Mouse (Mus musculus) forebrain, embryonic 13.5 days (tissue): ENCODE results near the gene Sec14l3. TPM values are rescaled to one million over a fixed set of nuclear protein-coding genes. Genes with fewer than 3 reads are reported as not detected.

ENCODE experiments used
- ATAC-seq: fragments of 200-750 bp; cut with Nextera tagmentation; 2 replicates; pipeline ENCODE4 v1.8.0; 2017
- H3K27ac ChIP-seq: fragments of 300-500 bp; sonication (generic); 2 replicates; pipeline ENCODE4 v1.5.1; 2015; ENCODE audit warnings: inconsistent platforms, mild to moderate bottlenecking, moderate library complexity
- H3K27me3 ChIP-seq: fragments of 300-500 bp; sonication (generic); 2 replicates; pipeline ENCODE4 v1.6.1; 2015; ENCODE audit warnings: mild to moderate bottlenecking, inconsistent platforms
- H3K36me3 ChIP-seq: fragments of 300-500 bp; sonication (generic); 2 replicates; pipeline ENCODE4 v1.6.1; 2015; ENCODE audit warnings: mild to moderate bottlenecking, inconsistent platforms; ENCODE audit not compliant: poor library complexity, severe bottlenecking
- H3K4me1 ChIP-seq: fragments of 300-500 bp; sonication (generic); 2 replicates; pipeline ENCODE4 v1.6.1; 2015; ENCODE audit warnings: inconsistent platforms
- H3K4me2 ChIP-seq: fragments of 300-500 bp; sonication (generic); 2 replicates; pipeline ENCODE4 v1.6.1; 2015; ENCODE audit warnings: inconsistent platforms, mild to moderate bottlenecking, moderate library complexity
- H3K4me3 ChIP-seq: fragments of 300-500 bp; sonication (generic); 2 replicates; pipeline ENCODE4 v1.5.1; 2015; ENCODE audit warnings: mild to moderate bottlenecking, inconsistent platforms
- H3K9ac ChIP-seq: fragments of 300-500 bp; sonication (generic); 2 replicates; pipeline ENCODE4 v1.6.1; 2015; ENCODE audit warnings: mild to moderate bottlenecking, inconsistent platforms
- H3K9me3 ChIP-seq: fragments of 300-500 bp; sonication (generic); replicated peaks from 2 replicates; pipeline ENCODE4 v1.6.1; 2016; ENCODE audit warnings: inconsistent platforms
- WGBS: fragments of 180-500 bp; shearing (Covaris S2); methylation state at CpG from one replicate; pipeline ENCODE4 v1.1.7; 2015; 5-methylcytosine and 5-hydroxymethylcytosine counted together
- polyA plus RNA-seq: library from polyadenylated mRNA; unstranded; fragments of >200 nt; fragmentation: Nextera tagmentation; extraction: Ambion mirVana; gene quantifications from 2 replicates; pipeline ENCODE4 v1.2.1, GENCODE M21; 2015

The Sec14l3 gene
- polyA plus RNA-seq, 1 experiment from 2014 or later: 0.22 TPM

DNA sequence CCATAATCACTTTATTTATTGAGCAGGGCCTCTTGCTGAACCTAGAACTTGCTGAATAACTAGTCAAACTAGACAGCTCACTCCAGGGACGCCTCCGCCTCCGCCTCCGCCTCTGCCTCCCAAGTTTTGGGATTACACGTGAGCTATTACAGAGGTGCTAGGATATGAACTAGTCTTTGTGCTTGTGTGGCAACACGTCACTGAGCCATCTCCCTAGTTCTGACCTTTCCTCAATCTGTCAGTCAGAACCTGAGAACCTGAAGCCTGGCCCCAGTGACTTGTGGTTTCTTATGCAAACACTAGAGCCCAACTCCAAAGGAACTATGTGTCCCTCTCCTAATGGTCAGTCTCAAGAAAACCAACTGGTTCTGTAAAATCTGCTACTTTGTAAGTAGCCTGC, 28.7 kb upstream of the Sec14l3 start:
- Histone ChIP-seq H3K9me3 (no peaks in the 10 kb centered on the region), H3K9ac (no peak overlapping the region), H3K27me3 (no peaks in the 10 kb centered on the region), H3K4me3 (no peak overlapping the region), H3K27ac (no peak overlapping the region), H3K4me1 (no peaks in the 10 kb centered on the region), H3K36me3 (no peaks in the 10 kb centered on the region), H3K4me2 (no peak overlapping the region)
- 91% methylated on average over 6 of the region's 6 CpGs for WGBS
- no peak for ATAC-seq

DNA sequence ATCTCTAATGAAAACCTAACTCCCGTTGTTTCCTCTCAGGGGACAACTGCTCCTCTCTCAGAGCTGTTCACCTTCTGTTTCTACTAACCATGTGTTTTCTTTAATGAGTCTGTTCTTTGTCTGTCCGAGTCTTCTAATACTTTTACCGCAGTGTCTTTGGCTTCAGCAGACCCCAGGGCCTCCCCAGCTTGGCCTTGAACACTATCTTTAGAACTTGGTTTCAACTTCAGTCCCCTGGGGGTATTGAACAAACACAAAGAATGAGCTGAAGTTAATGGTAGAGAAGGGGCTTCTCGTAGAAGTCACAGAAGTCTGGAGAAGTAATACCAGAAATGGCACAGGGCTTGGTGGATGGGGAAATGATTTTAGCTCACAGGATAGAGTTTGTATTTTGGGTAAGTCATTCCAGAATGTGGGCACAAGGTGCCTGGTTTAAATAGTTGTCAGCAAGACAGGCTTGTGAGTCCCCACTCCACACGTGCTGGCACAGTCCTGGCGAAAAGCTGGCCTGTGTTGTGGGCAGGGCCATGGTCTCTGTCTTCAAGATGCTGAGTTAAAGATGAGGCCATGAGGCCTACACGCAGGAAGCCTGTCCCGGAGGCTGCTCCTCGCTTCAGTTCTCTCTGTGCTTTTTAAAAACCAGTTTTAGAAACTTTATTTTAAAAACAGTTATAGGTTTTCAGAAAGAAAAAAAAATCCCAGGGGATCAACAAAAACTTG, 28.1 kb upstream of the Sec14l3 start:
- H3K36me3 ChIP-seq: no peaks in the 10 kb centered on the region
- H3K9ac ChIP-seq: no peak overlapping the region
- H3K9me3 ChIP-seq: no peaks in the 10 kb centered on the region
- no peak overlapping the region for H3K4me3 ChIP-seq
- H3K27ac ChIP-seq: no peak overlapping the region
- WGBS: 75% methylated on average over 9 of the region's 9 CpGs
- no peaks in the 10 kb centered on the region for H3K27me3 ChIP-seq
- no peak overlapping the region for H3K4me2 ChIP-seq
- H3K4me1 ChIP-seq: no peaks in the 10 kb centered on the region
- no peak for ATAC-seq

DNA sequence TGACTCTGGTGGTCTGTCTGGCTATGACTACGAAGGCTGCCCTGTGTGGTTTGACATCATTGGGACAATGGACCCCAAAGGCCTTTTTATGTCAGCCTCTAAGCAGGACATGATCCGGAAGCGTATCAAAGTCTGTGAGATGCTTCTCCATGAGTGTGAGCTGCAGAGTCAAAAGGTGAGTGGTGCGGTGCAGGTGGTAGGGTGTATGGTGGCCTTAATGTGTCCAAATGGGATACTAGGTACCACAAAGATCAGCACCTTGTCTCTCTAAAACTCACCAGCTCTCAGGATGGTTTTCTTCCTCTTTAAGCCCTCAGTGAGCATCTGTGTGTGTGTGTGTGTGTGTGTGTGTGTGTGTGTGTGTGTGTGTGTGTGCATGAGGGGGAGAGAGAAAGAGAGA, 24.7 kb upstream of the Sec14l3 start:
- Histone ChIP-seq H3K27me3 (no peaks in the 10 kb centered on the region), H3K9ac (no peak overlapping the region), H3K27ac (no peak overlapping the region), H3K4me3 (no peak overlapping the region), H3K36me3 (no peaks in the 10 kb centered on the region), H3K9me3 (no peaks in the 10 kb centered on the region), H3K4me1 (no peaks in the 10 kb centered on the region), H3K4me2 (no peak overlapping the region)
- 95% methylated on average over 4 of the region's 4 CpGs for WGBS
- no peak for ATAC-seq

DNA sequence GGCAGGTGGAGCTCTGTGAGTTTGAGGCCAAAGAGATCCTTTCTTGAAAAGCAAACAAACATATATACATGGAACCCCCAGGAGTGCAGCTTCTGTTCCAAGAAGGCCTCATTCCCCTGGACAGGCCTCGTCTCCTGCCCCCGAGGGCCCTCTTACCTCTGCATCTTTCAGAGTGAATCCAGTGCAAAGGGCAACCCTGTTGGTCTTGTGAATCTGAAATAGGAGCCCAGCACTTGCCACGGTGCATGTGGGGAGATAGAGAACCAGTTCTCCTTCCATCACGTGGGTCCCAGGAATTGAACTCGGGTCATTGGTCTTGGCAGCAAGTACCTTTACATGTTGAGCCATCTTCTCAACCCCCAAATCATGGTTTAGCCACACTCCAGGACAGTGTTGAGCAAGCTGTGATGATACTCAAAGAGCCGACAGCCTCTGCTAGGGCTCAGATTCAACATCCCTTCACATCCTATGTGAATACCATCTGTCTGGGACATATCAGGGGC, 23.5 kb upstream of the Sec14l3 start:
- no peak for ATAC-seq
- Histone ChIP-seq H3K9ac (no peak overlapping the region), H3K27me3 (no peaks in the 10 kb centered on the region), H3K4me1 (no peaks in the 10 kb centered on the region), H3K4me3 (no peak overlapping the region), H3K36me3 (no peaks in the 10 kb centered on the region), H3K4me2 (no peak overlapping the region), H3K27ac (no peak overlapping the region), H3K9me3 (no peaks in the 10 kb centered on the region)
- WGBS: 81% methylated on average over 6 of the region's 6 CpGs

DNA sequence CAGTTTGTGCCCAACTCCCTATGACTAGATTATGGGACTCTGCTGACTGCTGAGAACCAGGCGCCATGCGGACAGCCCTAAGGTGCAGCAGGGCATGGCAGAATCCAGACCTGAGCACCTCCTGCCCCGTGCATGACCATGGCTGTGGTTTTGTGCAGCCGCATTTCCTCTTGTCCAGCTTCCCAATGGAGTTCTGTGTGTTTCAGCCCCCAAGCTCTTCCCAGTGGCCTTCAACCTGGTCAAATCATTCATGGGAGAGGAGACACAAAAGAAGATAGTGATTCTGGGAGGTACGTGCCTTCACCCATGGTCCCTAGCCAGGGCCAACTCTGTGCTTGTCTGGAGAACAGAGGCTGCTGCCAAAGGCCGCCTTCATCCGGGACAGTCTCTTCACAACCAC, 21.6 kb upstream of the Sec14l3 start:
- Histone ChIP-seq H3K4me2 (no peak overlapping the region), H3K27ac (no peak overlapping the region), H3K36me3 (no peaks in the 10 kb centered on the region), H3K9ac (no peak overlapping the region), H3K27me3 (no peaks in the 10 kb centered on the region), H3K4me3 (no peak overlapping the region), H3K9me3 (no peaks in the 10 kb centered on the region), H3K4me1 (no peaks in the 10 kb centered on the region)
- ATAC-seq: no peak
- WGBS: 90% methylated on average over 7 of the region's 7 CpGs

DNA sequence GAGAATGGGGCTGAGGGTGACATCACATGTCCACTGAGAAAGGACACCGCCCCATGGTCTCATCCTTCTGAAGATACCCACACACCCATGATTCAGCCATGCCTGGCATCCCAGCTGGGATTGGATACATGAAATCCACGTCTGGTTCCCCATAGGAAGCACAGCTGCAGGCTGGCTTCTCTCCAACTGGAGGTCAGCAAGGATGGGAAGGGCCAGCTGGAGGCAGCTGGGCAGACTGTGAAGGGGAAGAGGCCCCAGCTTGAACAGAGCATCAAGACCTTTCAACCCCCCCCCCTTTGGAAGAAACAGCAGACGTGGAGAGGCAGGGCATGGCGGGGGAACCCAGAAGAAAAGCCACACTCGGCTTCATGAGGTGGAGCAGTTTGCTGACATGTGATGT, 18.1 kb upstream of the Sec14l3 start:
- H3K27me3 ChIP-seq: no peaks in the 10 kb centered on the region
- H3K4me3 ChIP-seq: no peak overlapping the region
- H3K36me3 ChIP-seq: no peaks in the 10 kb centered on the region
- no peaks in the 10 kb centered on the region for H3K4me1 ChIP-seq
- no peak for ATAC-seq
- no peak overlapping the region for H3K4me2 ChIP-seq
- WGBS: 74% methylated on average over 5 of the region's 5 CpGs
- H3K9ac ChIP-seq: no peak overlapping the region
- H3K27ac ChIP-seq: no peak overlapping the region
- no peaks in the 10 kb centered on the region for H3K9me3 ChIP-seq

DNA sequence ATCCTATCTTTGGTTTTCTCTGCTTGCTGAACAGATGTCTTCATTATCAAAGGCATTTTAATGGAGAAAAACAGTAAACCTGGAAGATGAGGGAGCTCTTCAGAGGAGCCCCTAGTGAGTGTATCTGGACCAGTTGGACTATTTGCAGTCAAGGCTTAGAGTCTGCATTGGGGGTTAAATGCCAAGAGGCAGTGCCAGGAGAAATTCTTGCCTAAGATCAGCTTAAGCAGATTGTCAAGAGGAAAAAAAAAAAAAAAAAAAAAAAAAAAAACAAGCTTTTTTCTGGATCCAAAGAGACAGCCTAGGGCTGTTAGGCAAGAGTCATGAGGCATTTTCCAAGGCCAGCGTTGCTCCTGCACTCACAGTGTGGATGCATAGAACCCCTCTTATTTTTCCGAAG, 16.9 kb upstream of the Sec14l3 start:
- Histone ChIP-seq H3K27me3 (no peaks in the 10 kb centered on the region), H3K4me1 (no peaks in the 10 kb centered on the region), H3K4me3 (no peak overlapping the region), H3K4me2 (no peak overlapping the region), H3K27ac (no peak overlapping the region), H3K36me3 (no peaks in the 10 kb centered on the region), H3K9me3 (no peaks in the 10 kb centered on the region), H3K9ac (no peak overlapping the region)
- no peak for ATAC-seq
- WGBS: 96% methylated on average over 2 of the region's 2 CpGs

DNA sequence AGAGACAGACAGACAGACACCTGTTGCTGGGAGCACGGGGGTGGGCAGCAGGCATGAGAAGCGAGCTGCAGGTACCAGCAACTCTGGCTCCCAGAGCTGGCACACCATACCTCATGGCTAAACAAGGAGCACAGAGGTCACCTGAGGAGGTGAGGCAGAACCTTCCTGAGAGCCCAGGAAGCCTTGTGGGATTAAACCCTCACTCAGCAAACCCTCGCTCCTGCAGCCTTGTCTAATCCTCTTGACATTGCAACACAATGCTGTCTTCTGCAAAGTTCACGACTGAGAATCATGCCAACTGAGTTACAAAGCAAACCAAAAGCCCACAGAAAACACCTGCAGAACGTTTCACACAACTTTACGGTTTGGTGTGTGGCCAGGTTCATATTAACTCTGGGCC, 16.2 kb upstream of the Sec14l3 start:
- no peak overlapping the region for H3K9ac ChIP-seq
- H3K27ac ChIP-seq: no peak overlapping the region
- no peaks in the 10 kb centered on the region for H3K27me3 ChIP-seq
- 84% methylated on average over 6 of the region's 6 CpGs for WGBS
- no peaks in the 10 kb centered on the region for H3K36me3 ChIP-seq
- no peaks in the 10 kb centered on the region for H3K9me3 ChIP-seq
- H3K4me3 ChIP-seq: no peak overlapping the region
- H3K4me2 ChIP-seq: no peak overlapping the region
- ATAC-seq: no peak
- no peaks in the 10 kb centered on the region for H3K4me1 ChIP-seq

DNA sequence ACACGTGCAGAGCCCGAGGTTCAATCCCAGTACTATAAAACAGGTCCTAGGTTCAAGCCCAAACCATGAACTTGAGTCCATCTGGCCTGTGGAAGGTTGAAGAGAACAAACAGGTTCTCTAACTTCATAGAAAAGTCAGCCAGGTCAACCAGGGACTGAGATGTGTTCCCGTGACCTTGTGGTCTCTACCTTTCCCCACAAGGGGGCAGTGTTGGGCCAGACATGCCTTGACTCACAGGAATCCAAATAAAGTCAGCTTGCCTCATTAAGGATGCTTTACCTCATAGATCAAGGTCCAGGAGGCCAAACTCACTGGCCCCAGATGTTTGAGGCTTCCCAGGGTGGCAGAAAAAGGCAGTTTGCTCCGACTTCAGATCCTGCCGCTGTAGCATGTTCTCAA, 11.1 kb upstream of the Sec14l3 start:
- 21% methylated on average over 5 of the region's 5 CpGs for WGBS
- no peak for ATAC-seq
- H3K9ac ChIP-seq: no peak overlapping the region
- H3K4me1 ChIP-seq: no peaks in the 10 kb centered on the region
- no peak overlapping the region for H3K27ac ChIP-seq
- H3K4me2 ChIP-seq: no peak overlapping the region
- H3K9me3 ChIP-seq: no peaks in the 10 kb centered on the region
- no peak overlapping the region for H3K4me3 ChIP-seq
- H3K27me3 ChIP-seq: no peaks in the 10 kb centered on the region
- H3K36me3 ChIP-seq: no peaks in the 10 kb centered on the region

DNA sequence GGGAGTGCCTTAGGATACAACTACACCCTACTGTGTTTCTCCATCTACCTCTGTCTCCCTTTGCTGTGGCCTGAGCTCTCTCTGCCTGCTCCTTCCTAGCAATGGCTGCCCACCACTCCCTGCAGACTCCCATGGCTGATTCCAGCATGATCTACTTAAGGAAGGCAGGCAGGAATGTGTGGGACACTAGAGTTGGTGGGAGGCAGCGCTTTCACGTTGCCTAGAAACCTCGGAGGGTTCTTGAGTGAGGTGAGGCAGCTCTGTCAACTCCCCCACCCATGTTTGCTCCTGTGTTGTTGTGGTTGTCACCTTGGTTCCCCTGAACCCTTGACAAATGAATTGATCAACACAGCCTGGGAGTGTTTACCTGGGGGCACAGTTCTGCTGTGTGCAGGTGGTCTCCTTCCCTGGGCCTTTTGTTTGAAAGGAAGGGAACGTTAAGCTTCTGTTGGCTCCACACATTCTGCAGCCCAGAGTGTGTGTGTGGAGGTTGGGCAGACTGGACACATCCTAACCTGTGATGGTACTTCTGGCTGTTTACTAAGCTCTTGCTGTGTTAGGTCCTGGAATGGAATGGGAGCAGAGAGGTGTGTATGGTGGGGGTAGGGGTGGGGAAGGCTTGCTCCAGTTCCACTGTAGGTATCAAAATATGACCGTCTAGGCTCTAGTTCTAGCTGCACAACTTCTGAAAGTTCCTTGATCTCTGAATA, 3.6 kb upstream of the Sec14l3 start:
- Histone ChIP-seq H3K4me3 (no peak overlapping the region), H3K9me3 (no peaks in the 10 kb centered on the region), H3K27me3 (no peaks in the 10 kb centered on the region), H3K9ac (no peak overlapping the region), H3K27ac (no peak overlapping the region), H3K4me1 (no peaks in the 10 kb centered on the region), H3K36me3 (no peaks in the 10 kb centered on the region), H3K4me2 (no peak overlapping the region)
- no peak for ATAC-seq
- WGBS: 76% methylated on average over 5 of the region's 5 CpGs

DNA sequence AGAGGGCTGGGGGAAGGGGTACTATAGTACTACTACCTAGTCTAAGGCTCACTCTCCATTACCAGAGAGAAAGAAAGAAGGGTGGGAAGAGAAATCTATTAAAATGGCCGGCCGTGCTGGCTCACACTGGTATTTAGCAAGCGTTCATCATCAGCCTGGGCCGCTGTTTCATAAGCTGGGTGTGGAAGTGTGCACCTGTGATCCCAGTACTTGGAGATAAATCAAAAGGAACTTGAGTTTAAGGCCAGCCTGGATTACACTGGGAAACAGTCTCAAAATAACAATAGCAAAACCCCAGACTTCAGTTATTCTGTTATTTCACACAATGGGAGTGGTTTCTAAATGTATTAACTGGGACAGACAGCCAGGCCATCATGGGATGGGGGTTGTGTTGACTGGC, 2.1 kb upstream of the Sec14l3 start:
- no peak overlapping the region for H3K4me3 ChIP-seq
- no peak for ATAC-seq
- no peak overlapping the region for H3K4me2 ChIP-seq
- no peak overlapping the region for H3K27ac ChIP-seq
- WGBS: 91% methylated on average over 4 of the region's 4 CpGs
- no peaks in the 10 kb centered on the region for H3K27me3 ChIP-seq
- no peak overlapping the region for H3K9ac ChIP-seq
- H3K36me3 ChIP-seq: no peaks in the 10 kb centered on the region
- H3K9me3 ChIP-seq: no peaks in the 10 kb centered on the region
- no peaks in the 10 kb centered on the region for H3K4me1 ChIP-seq

DNA sequence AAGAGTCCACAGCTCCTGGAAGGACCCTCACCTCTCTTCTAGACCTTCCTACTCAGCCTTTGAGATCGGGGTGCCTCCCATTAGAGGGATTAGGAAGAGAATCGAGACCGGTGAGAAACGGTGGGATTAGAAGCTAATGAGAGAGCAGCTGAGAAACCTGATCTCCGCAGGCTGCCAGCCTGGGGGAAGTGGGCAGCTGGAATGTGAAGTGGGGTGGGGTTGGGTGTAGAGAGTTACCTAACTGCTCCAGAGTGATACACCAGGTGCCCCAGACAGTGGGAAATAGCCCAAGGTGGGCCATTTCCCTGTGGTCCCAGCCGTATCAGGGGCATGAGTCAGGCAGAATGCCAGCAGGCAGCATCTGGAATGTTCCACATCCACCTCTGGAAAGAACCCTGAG, 1.7 kb upstream of the Sec14l3 start:
- no peaks in the 10 kb centered on the region for H3K4me1 ChIP-seq
- WGBS: 26% methylated on average over 6 of the region's 6 CpGs
- H3K27me3 ChIP-seq: no peaks in the 10 kb centered on the region
- H3K27ac ChIP-seq: no peak overlapping the region
- H3K9ac ChIP-seq: no peak overlapping the region
- no peak overlapping the region for H3K4me3 ChIP-seq
- H3K4me2 ChIP-seq: no peak overlapping the region
- no peaks in the 10 kb centered on the region for H3K9me3 ChIP-seq
- no peak for ATAC-seq
- no peaks in the 10 kb centered on the region for H3K36me3 ChIP-seq

DNA sequence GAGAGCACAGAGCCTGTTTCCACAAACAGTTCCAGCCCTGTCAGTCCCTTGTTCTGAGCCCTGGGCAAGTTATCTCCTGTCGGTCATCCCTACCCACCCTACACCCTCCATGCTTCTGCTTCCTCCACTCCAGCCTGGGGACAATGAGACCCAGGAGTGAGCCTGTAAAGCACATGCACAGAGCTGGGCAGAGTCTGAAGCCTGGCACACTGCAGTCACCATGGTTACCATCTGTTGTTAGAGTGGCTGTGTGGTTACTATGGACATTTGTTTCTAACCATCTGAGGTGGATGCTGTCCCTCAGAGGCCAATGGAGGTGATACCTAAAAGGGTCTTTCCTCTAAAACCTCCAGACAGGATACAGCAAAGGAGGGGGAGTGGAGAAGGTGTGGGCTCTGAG, 5.0 kb downstream of the Sec14l3 start:
- no peaks in the 10 kb centered on the region for H3K4me1 ChIP-seq
- WGBS: 88% methylated on average over 1 of the region's 1 CpGs
- no peak overlapping the region for H3K27ac ChIP-seq
- H3K4me2 ChIP-seq: no peak overlapping the region
- ATAC-seq: peak; percentile 61; the same call in 1 of the 2 replicates
- H3K4me3 ChIP-seq: no peak overlapping the region
- H3K9me3 ChIP-seq: no peaks in the 10 kb centered on the region
- no peaks in the 10 kb centered on the region for H3K36me3 ChIP-seq
- H3K27me3 ChIP-seq: no peaks in the 10 kb centered on the region
- no peak overlapping the region for H3K9ac ChIP-seq
